Mouse (Mus musculus) hindbrain, postnatal 0 days (tissue): ENCODE results near the gene Gabrb3. TPM values are rescaled to one million over a fixed set of nuclear protein-coding genes. Genes with fewer than 3 reads are reported as not detected.

Source experiments
- ATAC-seq: fragments of 200-750 bp; cut with Nextera tagmentation; 2 replicates; pipeline ENCODE4 v1.8.0; 2017; ENCODE audit warnings: mild to moderate bottlenecking, moderate TSS enrichment, moderate library complexity
- DNase-seq: peaks from one replicate; pipeline ENCODE4 v3.0.0-alpha.2; 2015; ENCODE audit warnings: low spot score
- H3K27ac ChIP-seq: fragments of 300-500 bp; sonication (generic); 2 replicates; pipeline ENCODE4 v1.5.1; 2014; ENCODE audit warnings: mild to moderate bottlenecking
- H3K27me3 ChIP-seq: fragments of 300-500 bp; sonication (generic); 2 replicates; pipeline ENCODE4 v1.6.1; 2014; ENCODE audit warnings: low read length, mixed read lengths; ENCODE audit not compliant: insufficient read depth
- H3K36me3 ChIP-seq: fragments of 300-500 bp; sonication (generic); 2 replicates; pipeline ENCODE4 v1.6.1; 2014; ENCODE audit warnings: low read length, mixed read lengths; ENCODE audit not compliant: insufficient read depth
- H3K4me1 ChIP-seq: fragments of 300-500 bp; sonication (generic); 2 replicates; pipeline ENCODE4 v1.6.1; 2014; ENCODE audit warnings: antibody characterized with exemption, low read length, mixed read lengths; ENCODE audit not compliant: insufficient read depth
- H3K4me2 ChIP-seq: fragments of 300-500 bp; sonication (generic); 2 replicates; pipeline ENCODE4 v1.6.1; 2014; ENCODE audit warnings: low read depth, mild to moderate bottlenecking, low read length, moderate library complexity, mixed read lengths
- H3K4me3 ChIP-seq: fragments of 300-500 bp; sonication (generic); 2 replicates; pipeline ENCODE4 v1.5.1; 2014; ENCODE audit warnings: low read length
- H3K9ac ChIP-seq: fragments of 300-500 bp; sonication (generic); replicated peaks from 2 replicates; pipeline ENCODE4 v1.6.1; 2014; ENCODE audit warnings: mild to moderate bottlenecking, low read length, moderate library complexity, mixed read lengths
- H3K9me3 ChIP-seq: fragments of 300-500 bp; sonication (generic); 2 replicates; pipeline ENCODE4 v1.6.1; 2016; ENCODE audit warnings: low read length, mixed read lengths
- CTCF ChIP-seq: IDR thresholded peaks from 2 replicates; pipeline ENCODE4 v1.5.1; 2016; ENCODE audit warnings: antibody characterized with exemption, control low read depth, low read depth
- WGBS: fragments of 180-500 bp; shearing (Covaris S2); extraction: QIAGEN DNeasy Blood & Tissue Kit; methylation state at CpG from one replicate; pipeline ENCODE4 v1.1.7; 2014; 5-methylcytosine and 5-hydroxymethylcytosine counted together
- polyA plus RNA-seq: library from polyadenylated mRNA; unstranded; fragments of >200 nt; fragmentation: Nextera tagmentation; extraction: Ambion mirVana; gene quantifications from 2 replicates; pipeline ENCODE4 v1.2.1, GENCODE M21; 2015
- total RNA-seq: library from RNA; depleted of rRNA; stranded (reverse); fragments of >200 nt; gene quantifications from 2 replicates; pipeline ENCODE4 v1.2.3, GENCODE M21; 2014

The Gabrb3 gene
- total and polyA plus RNA-seq, 2 experiments from 2014 or later = 39.3 to 125 TPM

- no peak for TF ChIP-seq CTCF
- ATAC-seq (no peak), DNase-seq (no peak)
- Histone ChIP-seq H3K4me2 (no peak overlapping the region), H3K4me3 (no peak overlapping the region), H3K27ac (no peak overlapping the region), H3K36me3 (no peaks in the 10 kb centered on the region), H3K27me3 (no peaks in the 10 kb centered on the region), H3K4me1 (no peaks in the 10 kb centered on the region), H3K9ac (no peak overlapping the region), H3K9me3 (no peaks in the 10 kb centered on the region)
- 44% methylated on average over 4 of the region's 4 CpGs for WGBS
Observed at GRCm38 (mm10) chr7:57635687-57636086, 216.2 kb downstream of the Gabrb3 start.

- 56% methylated on average over 1 of the region's 1 CpGs for WGBS
- ATAC-seq = no peak
- TF ChIP-seq CTCF = no peak
Observed at GRCm38 (mm10) chr7:57640796-57641195, 221.3 kb downstream of the Gabrb3 start.

GRCm38 (mm10) chr7:57647345-57647744 is 227.9 kb downstream of the Gabrb3 start:
- no peaks in the 10 kb centered on the region for H3K36me3 ChIP-seq
- TF ChIP-seq CTCF = no peak

More at GRCm38 (mm10) chr7:57640796-57641195, 221.3 kb downstream of the Gabrb3 start:
- Histone ChIP-seq H3K9ac (no peak overlapping the region), H3K27me3 (no peaks in the 10 kb centered on the region), H3K4me3 (no peak overlapping the region), H3K27ac (no peak overlapping the region), H3K4me1 (no peaks in the 10 kb centered on the region), H3K4me2 (no peak overlapping the region), H3K36me3 (no peaks in the 10 kb centered on the region), H3K9me3 (no peaks in the 10 kb centered on the region)
- no peak for DNase-seq

GRCm38 (mm10) chr7:57648136-57648755 is 228.8 kb downstream of the Gabrb3 start:
- Histone ChIP-seq H3K36me3 (no peaks in the 10 kb centered on the region), H3K9ac (no peak overlapping the region), H3K4me3 (no peak overlapping the region), H3K27ac (no peak overlapping the region), H3K4me1 (no peaks in the 10 kb centered on the region), H3K4me2 (no peak overlapping the region), H3K27me3 (no peaks in the 10 kb centered on the region), H3K9me3 (no peaks in the 10 kb centered on the region)
- TF ChIP-seq CTCF = no peak
- ATAC-seq (peak; percentile 72; the same call in 1 of the 2 replicates), DNase-seq (peak; percentile 19)
- WGBS = 91% methylated on average over 4 of the region's 4 CpGs

More at GRCm38 (mm10) chr7:57647345-57647744, 227.9 kb downstream of the Gabrb3 start:
- Histone ChIP-seq H3K4me3 (no peak overlapping the region), H3K4me1 (no peaks in the 10 kb centered on the region), H3K4me2 (no peak overlapping the region), H3K9me3 (no peaks in the 10 kb centered on the region), H3K9ac (no peak overlapping the region), H3K27ac (no peak overlapping the region), H3K27me3 (no peaks in the 10 kb centered on the region)
- DNase-seq = no peak
- WGBS = 89% methylated on average over 2 of the region's 2 CpGs
- ATAC-seq = no peak

GRCm38 (mm10) chr7:57677352-57677751 is 257.9 kb downstream of the Gabrb3 start:
- ATAC-seq (no peak), DNase-seq (peak; percentile 5)
- Histone ChIP-seq H3K36me3 (no peaks in the 10 kb centered on the region), H3K4me1 (no peaks in the 10 kb centered on the region), H3K27ac (no peak overlapping the region), H3K9ac (no peak overlapping the region), H3K4me3 (no peak overlapping the region), H3K9me3 (no peaks in the 10 kb centered on the region), H3K27me3 (no peaks in the 10 kb centered on the region), H3K4me2 (no peak overlapping the region)
- TF ChIP-seq CTCF = no peak
- WGBS = 56% methylated on average over 6 of the region's 6 CpGs

GRCm38 (mm10) chr7:57689836-57690235 is 270.3 kb downstream of the Gabrb3 start:
- no peak for TF ChIP-seq CTCF
- Histone ChIP-seq H3K27me3 (no peaks in the 10 kb centered on the region), H3K27ac (no peak overlapping the region), H3K36me3 (no peaks in the 10 kb centered on the region), H3K9me3 (no peaks in the 10 kb centered on the region), H3K4me2 (no peak overlapping the region), H3K4me1 (no peaks in the 10 kb centered on the region), H3K4me3 (no peak overlapping the region), H3K9ac (no peak overlapping the region)
- 64% methylated on average over 4 of the region's 4 CpGs for WGBS
- ATAC-seq (no peak), DNase-seq (peak; percentile 26)

- no peak overlapping the region for H3K9ac ChIP-seq
- no peaks in the 10 kb centered on the region for H3K36me3 ChIP-seq
- no peak overlapping the region for H3K4me2 ChIP-seq
- DNase-seq (no peak), ATAC-seq (0 out of 2 replicates have a peak, but pooled peaks have one; percentile 38)
- no peak overlapping the region for H3K4me3 ChIP-seq
- no peaks in the 10 kb centered on the region for H3K9me3 ChIP-seq
- no peak overlapping the region for H3K27ac ChIP-seq
- WGBS = 66% methylated on average over 7 of the region's 7 CpGs
- no peaks in the 10 kb centered on the region for H3K27me3 ChIP-seq
- no peak for TF ChIP-seq CTCF
- H3K4me1 ChIP-seq = no peaks in the 10 kb centered on the region
Observed at GRCm38 (mm10) chr7:57700370-57700769, 280.9 kb downstream of the Gabrb3 start.
